ENCODE assay signal across 14 mouse cellular contexts in genomic region chr6:126569809-126570208, GRCm38 (mm10). TPM values are rescaled to one million over a fixed set of nuclear protein-coding genes. Genes with fewer than 3 reads are reported as not detected.
DNase-seq lines count a peak whose midpoint lies in the region; ATAC-seq and TF ChIP-seq lines count a peak whose summit lies in the region.
"Had no signal": no experiment of that assay in that cellular context is flagged by ENCODE, and none has a peak within 500 bp of the region (broad histone marks: within the 10 kb centered on the region; RNA-seq: fewer than 3 reads in every experiment).

No protein-coding gene starts in this region.

- no peaks in the 10 kb centered on the region for H3K27me3 ChIP-seq in liver, postnatal 0 days (ENCODE audit: insufficient read depth, low read length)
- no peaks in the 10 kb centered on the region for H3K27me3 ChIP-seq in forebrain, embryonic 11.5 days (ENCODE audit: control insufficient read depth, insufficient read depth, low read length)
- H3K27me3 ChIP-seq: limb, embryonic 15.5 days; midbrain, embryonic 12.5 days had no signal

- intact Hi-C loops in left cerebral cortex, postnatal 25 days (cut with DNase I), result loop anchor here (1.0 to 10.0 kb wide), 2 partner anchors 74 to 215 kb away; no protein-coding TSS in a partner anchor
- intact Hi-C loops in heart, postnatal 14 days (cut with DNase I), result no loop called here

- peak; percentile 58 for ATAC-seq in cerebellum, adult (ENCODE audit: insufficient number of reproducible peaks, low FRiP score, low TSS enrichment)
- no peak for ATAC-seq in liver, postnatal 0 days
- ATAC-seq in forebrain, embryonic 11.5 days (replicated peaks; ENCODE audit: low FRiP score), result no peak
- ATAC-seq: hindbrain, embryonic 16.5 days had no signal

- WGBS in liver, postnatal 0 days (ENCODE audit: insufficient replicate concordance), result 57% methylated on average over 7 of the region's 7 CpGs
- WGBS in forebrain, embryonic 11.5 days, result 81% methylated on average over 7 of the region's 7 CpGs

- H3K27ac ChIP-seq in liver, postnatal 0 days (ENCODE audit: low read depth), result no peak overlapping the region
- no peak overlapping the region for H3K27ac ChIP-seq in forebrain, embryonic 11.5 days (ENCODE audit: low read depth, low read length)
- H3K27ac ChIP-seq: embryonic facial prominence, embryonic 13.5 days; heart, embryonic 10.5 days; limb, embryonic 15.5 days; midbrain, embryonic 12.5 days had no signal

- H3K4me3 ChIP-seq in liver, postnatal 0 days (ENCODE audit: low read depth, low read length), result no peak overlapping the region
- no peak overlapping the region for H3K4me3 ChIP-seq in forebrain, embryonic 11.5 days (ENCODE audit: low read depth, low read length)
- H3K4me3 ChIP-seq: embryonic facial prominence, embryonic 13.5 days; heart, embryonic 10.5 days; limb, embryonic 15.5 days; midbrain, embryonic 12.5 days had no signal

- DNase-seq in cerebellum, postnatal 4 days (ENCODE audit: low spot score in 2 of 2), result no peak
- peak; percentile 94 for DNase-seq in NIH3T3 (ENCODE audit: low read depth)
- peak; percentile 71 to 75 for DNase-seq in cerebellum, postnatal 36 days
- DNase-seq in left cerebral cortex, postnatal 25 days (ENCODE audit: low spot score in 2 of 2), result peak; percentile 67 to 95
- no peak for DNase-seq in liver, postnatal 0 days
- no peak for DNase-seq in forebrain, embryonic 11.5 days (ENCODE audit: low spot score)
- DNase-seq in heart, postnatal 14 days, result no peak
- DNase-seq: thymus, adult 18-20 months had no signal

- H3K4me1 ChIP-seq in liver, postnatal 0 days (ENCODE audit: insufficient read depth), result no peaks in the 10 kb centered on the region
- no peaks in the 10 kb centered on the region for H3K4me1 ChIP-seq in forebrain, embryonic 11.5 days (replicated peaks; ENCODE audit: control insufficient read depth, insufficient read depth, low read length)
- H3K4me1 ChIP-seq: embryonic facial prominence, embryonic 13.5 days; limb, embryonic 15.5 days; midbrain, embryonic 12.5 days had no signal

- no peak overlapping the region for H3K9ac ChIP-seq in liver, postnatal 0 days (replicated peaks)
- H3K9ac ChIP-seq in forebrain, embryonic 11.5 days (ENCODE audit: low read length), result no peak overlapping the region
- H3K9ac ChIP-seq: embryonic facial prominence, embryonic 13.5 days; limb, embryonic 15.5 days; midbrain, embryonic 12.5 days had no signal

- no peaks in the 10 kb centered on the region for H3K36me3 ChIP-seq in liver, postnatal 0 days (replicated peaks; ENCODE audit: insufficient read depth, low read length)
- no peaks in the 10 kb centered on the region for H3K36me3 ChIP-seq in forebrain, embryonic 11.5 days (ENCODE audit: control insufficient read depth, insufficient read depth, low read length)
- H3K36me3 ChIP-seq: embryonic facial prominence, embryonic 13.5 days; heart, embryonic 10.5 days; limb, embryonic 15.5 days; midbrain, embryonic 12.5 days had no signal

- H3K4me2 ChIP-seq in liver, postnatal 0 days (ENCODE audit: low read depth, low read length), result no peak overlapping the region
- H3K4me2 ChIP-seq in forebrain, embryonic 11.5 days (ENCODE audit: low read depth, low read length, severe bottlenecking), result no peak overlapping the region
- H3K4me2 ChIP-seq: embryonic facial prominence, embryonic 13.5 days; limb, embryonic 15.5 days; midbrain, embryonic 12.5 days had no signal

- TF ChIP-seq CTCF in liver, postnatal 0 days (IDR thresholded peaks at IDR 0.05; ENCODE audit: low read depth), result no peak

- no peak for TF ChIP-seq EP300 in liver, postnatal 0 days (IDR thresholded peaks at IDR 0.05; ENCODE audit: low read depth)

- no peaks in the 10 kb centered on the region for H3K9me3 ChIP-seq in liver, postnatal 0 days (ENCODE audit: low read length)
- no peaks in the 10 kb centered on the region for H3K9me3 ChIP-seq in forebrain, embryonic 11.5 days (ENCODE audit: control insufficient read depth, low read length)
- H3K9me3 ChIP-seq: embryonic facial prominence, embryonic 13.5 days; heart, embryonic 10.5 days; limb, embryonic 15.5 days; midbrain, embryonic 12.5 days had no signal

RNA-seq across cellular contexts. Expression of gene Kcna5, which starts 34.6 kb away (rescaled TPM):
- 1 to 10 TPM; 3.2 to 7.8 TPM for total RNA-seq in left cerebral cortex, postnatal 25 days (2021)
- polyA plus RNA-seq in liver, postnatal 0 days (2015; fragmentation: Nextera tagmentation; extraction: Ambion mirVana), result 0.05 and 0.09 TPM in 2 replicates
- 1.3 and 1.8 TPM in 2 replicates for polyA plus RNA-seq in forebrain, embryonic 11.5 days (2014; fragmentation: Nextera tagmentation; extraction: Ambion mirVana)
- total RNA-seq in heart, postnatal 14 days (2021), result 10 to 100 TPM; 31.5 to 31.8 TPM

Comparison
In these comparisons a context has a peak if more than half of its experiments do, and no peak if none do; other contexts are left out.
1. DNase-seq: peak in NIH3T3 (single experiment), cerebellum, postnatal 36 days (2 of 2) and left cerebral cortex, postnatal 25 days (2 of 2); none in cerebellum, postnatal 4 days (0 of 2), liver, postnatal 0 days (single experiment), forebrain, embryonic 11.5 days (single experiment) and heart, postnatal 14 days (0 of 2).